Mouse (Mus musculus) T-helper 2 cell (primary cell): ENCODE measurements around the gene Ankrd13a.

ENCODE experiments used
- in situ Hi-C: fragments of 300-600 bp; cut with MboI, MseI; formaldehyde crosslinking; loops from one replicate; pipeline ENCODE4 v1.15.1; 2025; ENCODE audit warnings: high pct_unique_total_duplicates

Gene Ankrd13a

DNA sequence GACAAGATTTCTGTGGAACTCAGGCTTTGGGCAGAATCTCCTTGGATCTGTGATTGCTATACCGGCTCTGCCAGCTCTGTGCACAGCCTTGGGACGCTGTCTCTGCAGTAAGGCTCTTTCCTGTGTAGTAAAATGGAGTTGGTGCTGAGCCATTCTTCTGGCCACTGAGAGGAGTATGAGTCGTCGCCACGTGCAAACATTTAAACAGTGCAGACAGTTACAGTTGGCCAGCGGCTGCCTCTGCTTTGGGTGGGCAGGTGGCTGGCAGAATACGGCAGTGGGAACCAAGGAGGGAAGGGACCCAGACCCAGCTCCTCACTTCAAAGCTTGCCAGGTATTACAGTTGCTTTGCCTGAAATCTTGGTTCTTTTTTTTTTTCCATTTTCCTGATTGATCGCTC, 22.8 kb downstream of the Ankrd13a start:
- in situ Hi-C loops = no loop called here

GRCm38 (mm10) chr5:114799848-114800247, 25.4 kb downstream of the Ankrd13a start:
- in situ Hi-C loops = no loop called here

- in situ Hi-C loops = no loop called here
These were observed 26.6 kb downstream of the Ankrd13a start for GRCm38 (mm10) chr5:114801049-114801448.

GRCm38 (mm10) chr5:114801841-114802240, 27.4 kb downstream of the Ankrd13a start:
- in situ Hi-C loops = no loop called here

DNA sequence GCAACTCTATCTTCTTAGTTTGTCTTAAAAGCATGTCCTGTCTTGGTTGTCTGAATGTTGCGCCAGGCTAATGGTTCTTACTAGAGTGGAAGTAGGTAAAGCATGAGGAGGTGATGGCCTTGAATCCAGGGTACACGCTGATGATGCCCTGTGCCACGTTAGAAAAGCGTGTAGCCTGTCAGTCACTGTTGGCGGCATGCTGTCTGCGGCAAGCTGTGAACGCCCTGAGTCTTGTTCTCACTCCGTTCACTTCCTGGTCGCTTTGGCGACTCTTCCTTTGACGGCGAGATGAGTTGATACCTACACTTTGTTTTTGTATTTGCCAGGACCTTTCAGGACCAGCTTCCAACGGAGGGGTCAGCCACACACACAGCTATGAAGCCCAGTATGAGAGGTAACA, 28.8 kb downstream of the Ankrd13a start:
- in situ Hi-C loops = no loop called here

- in situ Hi-C loops = no loop called here
These were observed 29.9 kb downstream of the Ankrd13a start for GRCm38 (mm10) chr5:114804335-114804734.

DNA sequence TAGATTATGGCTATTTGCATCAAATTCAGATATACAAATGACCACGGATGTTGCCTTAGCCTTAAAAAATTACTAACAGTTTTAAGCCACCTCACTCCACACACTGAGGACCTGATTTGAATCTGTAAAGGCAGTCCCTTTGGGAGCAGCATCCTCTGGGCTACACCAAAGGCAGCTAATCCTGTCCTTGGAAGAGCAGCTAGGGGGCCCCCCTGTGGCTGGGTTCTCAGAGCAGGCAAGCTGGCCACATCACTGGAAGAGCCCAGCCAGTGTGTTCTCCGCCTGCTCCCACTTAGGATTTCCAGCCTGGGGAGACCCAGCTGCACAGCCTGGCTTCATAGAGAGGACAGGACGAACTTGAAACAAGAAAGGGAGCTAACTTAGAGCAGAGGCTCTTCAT, 30.5 kb downstream of the Ankrd13a start:
- in situ Hi-C loops = no loop called here

GRCm38 (mm10) chr5:114805436-114806350, 31.2 kb downstream of the Ankrd13a start:
- in situ Hi-C loops = no loop called here

GRCm38 (mm10) chr5:114806636-114807035, 32.2 kb downstream of the Ankrd13a start:
- in situ Hi-C loops = no loop called here

DNA sequence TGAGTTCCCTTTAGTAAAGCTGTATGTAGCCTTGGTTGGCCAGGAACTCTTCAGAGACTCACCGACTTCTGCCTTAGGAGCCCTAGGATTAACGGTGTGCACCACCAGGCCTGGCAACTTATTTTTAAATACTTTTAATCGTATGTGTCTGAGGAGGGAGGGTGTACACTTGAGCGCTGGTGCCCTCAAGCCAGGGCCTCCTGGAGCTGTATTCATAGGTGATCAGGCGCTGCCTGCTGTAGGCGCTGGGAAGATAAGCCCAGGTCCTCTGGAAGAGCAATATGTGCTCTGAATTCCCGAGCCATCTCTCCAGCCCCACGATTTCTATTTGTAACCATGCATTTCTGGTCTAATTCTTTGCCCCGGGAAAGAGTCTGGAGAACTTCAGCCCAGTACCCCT, 32.6 kb downstream of the Ankrd13a start:
- in situ Hi-C loops = no loop called here

DNA sequence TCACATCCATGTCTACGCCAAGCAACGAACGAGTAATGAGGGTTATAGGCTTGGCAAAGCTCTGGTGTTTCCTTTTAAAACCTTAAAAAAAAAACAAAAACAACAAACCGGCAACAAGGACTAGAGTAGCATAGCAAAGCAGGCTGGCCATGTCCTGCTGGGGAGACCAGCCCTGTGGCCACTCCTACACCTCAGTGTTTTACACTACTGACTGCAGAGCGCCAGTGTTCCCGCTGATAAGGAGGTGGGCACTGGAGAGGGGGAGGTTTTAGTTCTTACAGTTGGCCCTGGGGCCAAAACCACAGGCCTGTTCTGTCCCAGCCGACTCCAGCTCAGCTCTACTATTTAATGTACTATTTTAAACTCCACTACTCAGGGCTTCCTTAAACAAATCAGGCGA, 33.0 kb downstream of the Ankrd13a start:
- in situ Hi-C loops = no loop called here

GRCm38 (mm10) chr5:114807893-114808292, 33.4 kb downstream of the Ankrd13a start:
- in situ Hi-C loops = no loop called here

DNA sequence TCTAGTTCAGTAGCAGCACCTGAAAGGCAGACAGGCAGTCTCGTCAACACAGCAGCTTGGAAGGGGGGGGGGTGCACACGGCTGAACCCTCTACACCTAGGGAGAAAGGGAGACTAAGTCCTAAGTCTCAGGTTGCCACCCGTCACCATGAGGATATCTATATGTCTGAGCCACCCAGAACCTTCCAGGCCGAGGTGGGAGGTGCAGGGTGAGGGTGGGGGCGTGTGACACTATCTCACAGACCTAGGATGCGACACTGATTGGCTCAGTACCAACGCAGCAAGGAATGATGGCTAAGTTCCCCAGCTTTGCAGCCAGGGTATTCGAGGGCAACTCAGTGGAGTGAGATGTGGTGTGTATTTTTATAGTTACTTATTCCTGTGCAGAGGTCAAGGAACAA, 33.9 kb downstream of the Ankrd13a start:
- in situ Hi-C loops = no loop called here

DNA sequence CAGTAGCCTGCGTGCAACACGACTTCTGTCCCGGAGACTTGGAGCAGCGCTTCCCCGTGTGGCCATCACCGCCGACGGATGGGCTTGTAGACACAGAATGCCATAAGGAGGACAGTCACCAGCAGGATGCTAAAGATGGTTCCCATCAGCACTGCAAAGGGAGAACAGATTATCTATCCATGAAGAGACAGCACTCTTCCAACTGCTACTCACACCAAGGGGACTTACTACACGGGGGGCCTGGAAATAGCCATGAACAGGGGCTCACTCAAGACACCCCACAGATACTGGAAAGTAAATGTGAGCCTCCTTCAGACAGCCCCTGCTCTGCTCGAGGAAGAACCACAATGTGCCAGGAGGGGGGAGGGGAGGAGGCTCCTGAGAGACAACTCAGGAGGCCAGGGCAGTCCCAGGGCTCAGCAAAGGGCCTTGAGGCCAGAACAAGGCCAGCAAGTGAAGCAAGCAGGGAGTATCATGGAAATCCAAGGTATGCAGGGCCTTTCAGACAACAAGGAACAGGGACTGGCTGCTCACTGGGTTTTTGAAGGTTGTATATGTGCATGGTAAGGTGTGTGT, 34.8 kb downstream of the Ankrd13a start:
- in situ Hi-C loops = no loop called here

GRCm38 (mm10) chr5:114809826-114810225, 35.3 kb downstream of the Ankrd13a start:
- in situ Hi-C loops = no loop called here

DNA sequence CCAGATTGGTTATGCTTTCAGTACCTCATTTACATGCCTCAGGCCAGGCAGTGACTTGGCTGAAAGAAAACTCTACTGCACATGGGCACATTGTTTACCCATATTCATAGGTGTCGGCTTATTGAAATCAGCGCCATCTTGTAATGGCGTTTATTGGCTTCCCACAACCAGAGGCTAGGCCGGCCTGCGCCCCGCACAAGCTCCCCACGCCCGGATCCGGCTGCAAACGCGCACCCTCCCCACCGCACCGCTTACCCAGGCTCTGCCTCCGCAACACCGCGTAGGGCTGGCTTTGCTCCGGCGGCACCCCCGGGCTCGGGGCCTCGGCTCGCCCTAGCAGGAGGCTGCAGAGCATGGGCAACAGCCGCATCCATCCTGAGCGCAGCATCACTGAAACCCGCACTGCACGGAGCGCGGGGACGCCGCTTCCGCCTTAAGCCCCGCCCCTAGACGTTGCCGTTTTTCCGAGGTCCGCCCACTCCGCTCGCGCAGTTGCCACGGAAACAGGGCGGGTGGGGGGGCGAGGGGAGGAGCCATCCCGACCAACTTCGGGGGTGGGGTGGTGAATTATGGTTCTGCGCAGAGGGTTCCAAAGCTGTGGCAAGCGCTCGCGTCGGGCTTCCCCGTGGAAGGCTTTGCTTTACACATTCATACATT, 39.2 kb downstream of the Ankrd13a start:
- in situ Hi-C loops = no loop called here

DNA sequence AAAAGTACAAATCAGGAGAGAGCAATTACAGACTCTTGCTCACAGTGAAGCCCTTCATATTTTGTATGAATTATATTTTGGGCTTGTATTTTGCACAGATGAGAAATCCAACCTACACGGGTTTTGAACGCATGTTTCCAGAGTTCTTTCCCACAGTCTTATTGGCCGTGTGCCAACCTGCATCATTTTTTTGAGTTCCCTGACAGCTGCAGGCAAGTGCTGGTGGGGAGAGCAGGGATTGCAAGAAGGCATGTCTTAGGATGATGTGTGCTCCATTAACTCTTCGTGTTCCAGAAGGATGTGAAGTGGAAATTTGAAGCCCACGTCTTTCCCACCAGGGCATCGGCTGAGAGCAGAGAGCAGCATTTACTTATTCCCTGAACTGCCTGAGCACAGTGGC, 42.1 kb downstream of the Ankrd13a start:
- in situ Hi-C loops = no loop called here

DNA sequence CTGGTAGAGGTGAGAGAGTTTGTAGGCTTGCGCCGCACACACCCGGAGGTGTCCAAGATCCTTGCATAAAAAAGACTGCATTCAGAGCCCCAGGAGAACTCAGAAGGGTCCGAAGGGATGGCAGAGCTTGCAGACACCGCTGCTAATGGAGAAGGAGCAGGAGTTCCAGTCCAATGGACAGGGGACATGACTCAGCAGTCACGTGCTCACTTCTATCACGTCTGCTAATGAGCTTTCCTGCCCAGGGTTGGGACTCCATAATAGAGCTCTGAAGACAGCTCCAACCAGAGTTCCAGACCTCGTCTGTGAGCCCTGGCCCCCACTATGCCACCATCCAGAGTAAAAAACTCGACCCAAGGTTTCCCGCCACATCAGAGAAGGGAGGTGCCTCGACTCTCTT, 43.6 kb downstream of the Ankrd13a start:
- in situ Hi-C loops = no loop called here

- in situ Hi-C loops = no loop called here
These were observed 48.6 kb downstream of the Ankrd13a start, which contains the start of gene 1500011B03Rik for GRCm38 (mm10) chr5:114822796-114823688. TSS of gene 1500011B03Rik (minus strand) at chr5:114823468.

DNA sequence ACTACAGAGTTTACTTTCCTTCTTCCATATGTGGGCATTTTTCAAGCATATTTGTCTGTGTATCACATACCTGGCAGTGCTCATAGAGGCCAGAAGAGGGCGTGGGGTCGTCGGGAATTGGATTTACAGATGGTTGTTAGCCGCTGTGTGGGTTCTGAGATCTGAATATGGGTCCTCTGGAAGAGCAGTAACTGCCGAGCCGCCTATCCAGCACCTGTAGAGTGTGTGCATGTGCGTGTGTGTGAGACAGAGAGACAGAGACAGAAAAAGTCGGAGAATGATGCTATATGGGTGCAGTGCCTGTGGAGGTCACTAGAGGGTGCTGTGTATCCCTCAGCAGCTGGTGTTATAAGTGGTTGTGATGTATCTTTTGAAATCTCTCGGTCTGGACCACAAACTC, 49.7 kb downstream of the Ankrd13a start:
- in situ Hi-C loops = no loop called here

DNA sequence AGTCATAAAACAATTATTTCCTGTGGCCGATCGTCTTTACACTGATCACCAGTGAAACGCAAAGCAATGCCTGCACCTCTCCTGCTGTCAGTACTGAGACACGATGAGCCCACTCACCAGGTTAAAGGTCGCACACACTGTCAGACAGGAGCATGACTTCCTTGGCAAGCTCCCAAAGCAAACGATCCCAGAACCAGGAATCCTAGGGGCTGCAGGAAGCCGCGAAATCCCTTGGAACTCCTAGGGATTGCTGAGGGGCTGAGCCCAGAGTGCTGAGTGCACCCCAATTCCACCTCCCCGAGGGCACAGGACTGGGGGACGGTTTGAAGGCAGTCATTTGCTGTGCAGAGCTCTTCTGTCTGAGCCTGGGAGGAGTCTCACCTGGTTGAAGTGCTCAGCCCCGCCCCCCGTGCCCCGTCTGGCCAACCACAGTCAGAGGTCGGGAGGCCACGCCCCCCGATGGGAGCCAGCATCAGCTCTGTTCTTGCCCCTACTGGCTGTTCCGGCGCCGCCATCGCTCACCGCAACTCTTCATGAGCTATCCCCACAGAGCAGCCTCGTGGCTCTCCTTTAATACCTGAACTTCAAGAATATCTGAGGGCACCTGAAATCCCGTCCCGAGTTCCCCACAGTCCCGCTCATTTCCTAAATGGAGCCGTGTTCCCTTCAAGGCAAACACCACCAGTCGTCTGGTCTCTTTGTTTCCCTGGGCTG, 51.7 kb downstream of the Ankrd13a start:
- in situ Hi-C loops = no loop called here
